Mouse (Mus musculus): ENCODE data around the gene Ccl24.

DNA sequence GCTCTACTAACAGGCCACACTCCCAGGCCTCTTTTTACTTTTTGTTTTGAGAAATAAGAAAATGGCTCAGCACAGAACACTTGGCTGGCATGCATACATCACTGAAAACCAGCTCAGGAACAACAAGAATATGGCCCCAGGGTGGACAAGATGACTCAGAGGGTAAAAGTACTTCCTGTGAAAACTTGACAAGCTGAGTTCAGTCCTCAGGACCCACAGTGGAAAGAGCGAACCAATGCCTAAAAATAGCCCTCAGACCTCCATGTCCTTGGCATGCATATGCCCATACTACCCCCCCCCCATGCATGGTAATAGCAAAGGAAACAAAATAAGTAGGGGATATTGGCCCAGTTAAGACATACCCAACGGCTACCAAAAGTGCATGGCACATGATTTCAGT is 42.9 kb downstream of the Ccl24 start:
- TF ChIP-seq CTCF (IDR thresholded peaks at IDR 0.05; ENCODE audit: low read depth, low read length) = no peak
- TF ChIP-seq GATA1 (IDR thresholded peaks at IDR 0.05; ENCODE audit: borderline replicate concordance, low read length) = no peak
